In the genomic region with DNA sequence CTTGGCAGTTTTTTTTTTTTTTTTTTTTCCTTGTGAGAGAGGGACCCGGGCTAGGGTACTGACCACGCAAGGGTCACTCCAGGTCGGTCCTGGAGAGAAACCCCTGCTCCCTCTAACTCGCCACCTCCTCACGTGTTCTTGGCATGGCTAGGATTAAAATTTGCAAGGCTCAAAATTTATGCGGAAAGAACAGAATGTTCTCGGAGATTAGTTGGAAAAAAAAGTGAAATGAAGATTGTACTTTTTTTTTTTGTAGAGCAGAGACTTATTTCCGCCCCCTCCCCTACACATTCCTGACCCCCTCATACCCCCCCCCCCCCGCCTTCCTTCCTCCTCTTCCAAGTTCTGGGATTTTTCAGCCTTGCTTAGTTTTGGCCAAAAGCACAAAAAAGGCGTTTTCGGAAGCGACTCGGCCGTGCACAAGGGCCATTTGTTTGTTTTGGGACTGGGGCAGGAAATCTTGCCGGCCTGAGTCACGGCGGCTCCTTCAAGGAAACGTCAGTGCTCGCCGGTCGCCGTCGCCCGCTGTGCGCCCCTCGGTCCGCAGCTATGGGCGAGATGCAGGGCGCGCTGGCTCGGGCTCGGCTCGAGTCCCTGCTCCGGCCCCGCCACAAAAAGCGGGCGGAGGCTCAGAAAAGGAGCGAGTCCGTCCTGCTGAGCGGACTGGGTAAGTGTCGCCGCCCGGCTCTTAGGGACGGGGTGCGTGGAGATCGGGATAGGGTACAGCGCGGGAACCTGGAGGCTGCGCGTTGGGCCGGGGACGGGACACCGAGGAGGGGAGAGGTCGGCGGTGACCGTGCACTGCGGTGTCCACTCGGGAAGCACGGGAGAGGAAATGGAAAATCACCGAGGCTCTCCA, we compare ENCODE assay signal across 8 mouse cellular contexts.
DNase-seq lines count a peak whose midpoint lies in the region; ATAC-seq and TF ChIP-seq lines count a peak whose summit lies in the region.

No protein-coding gene starts in this region.

- TF ChIP-seq POLR2A in spleen, adult 2 months (IDR thresholded peaks at IDR 0.05; ENCODE audit: low read depth, low read length), result no peak

- H3K27me3 ChIP-seq in spleen, adult 2 months (ENCODE audit: control insufficient read depth, insufficient read depth, low read length), result no peaks in the 10 kb centered on the region
- peaks cover 10% of the 10 kb centered on the region for H3K27me3 ChIP-seq in hindbrain, embryonic 15.5 days
- no peaks in the 10 kb centered on the region for H3K27me3 ChIP-seq in limb, embryonic 15.5 days
- peaks cover 18% of the 10 kb centered on the region for H3K27me3 ChIP-seq in midbrain, embryonic 12.5 days

- peaks cover 22% of the 10 kb centered on the region for H3K36me3 ChIP-seq in spleen, adult 2 months (ENCODE audit: control insufficient read depth, insufficient read depth, low read length)
- peaks cover 21% of the 10 kb centered on the region; the same call in 1 of the 2 replicates for H3K36me3 ChIP-seq in hindbrain, embryonic 15.5 days
- peaks cover 21% of the 10 kb centered on the region for H3K36me3 ChIP-seq in limb, embryonic 15.5 days
- 0 out of 2 replicates have a peak, but pooled peaks cover 5% of the 10 kb centered on the region for H3K36me3 ChIP-seq in midbrain, embryonic 12.5 days

- peak in 1 of 2 experiments; percentile 61 for DNase-seq in spleen, adult 2 months (ENCODE audit: low read depth in 1 of 2, low spot score in 2 of 2)
- no peak for DNase-seq in spleen, adult 12 weeks (ENCODE audit: low spot score)
- peak; percentile 47 for DNase-seq in cerebellum, adult 9-10 months
- peak; percentile 87 for DNase-seq in gastrocnemius, adult 2 months
- DNase-seq in thymus, postnatal 14 days, result peak; percentile 60

- H3K9ac ChIP-seq in hindbrain, embryonic 15.5 days, result peak overlapping the region; percentile 54
- peak overlapping the region; percentile 88 for H3K9ac ChIP-seq in limb, embryonic 15.5 days
- peak overlapping the region; percentile 64 for H3K9ac ChIP-seq in midbrain, embryonic 12.5 days (replicated peaks)

- H3K9me3 ChIP-seq in hindbrain, embryonic 15.5 days, result no peaks in the 10 kb centered on the region
- H3K9me3 ChIP-seq in limb, embryonic 15.5 days, result no peaks in the 10 kb centered on the region
- H3K9me3 ChIP-seq in midbrain, embryonic 12.5 days, result no peaks in the 10 kb centered on the region

- peaks cover 8% of the 10 kb centered on the region; the same call in 1 of the 2 replicates for H3K4me1 ChIP-seq in spleen, adult 2 months (ENCODE audit: control insufficient read depth, insufficient read depth, insufficient read length)
- peaks cover 31% of the 10 kb centered on the region for H3K4me1 ChIP-seq in hindbrain, embryonic 15.5 days (replicated peaks)
- peaks cover 40% of the 10 kb centered on the region for H3K4me1 ChIP-seq in limb, embryonic 15.5 days
- H3K4me1 ChIP-seq in midbrain, embryonic 12.5 days, result peaks cover 17% of the 10 kb centered on the region

- WGBS in spleen, adult 2 months, result under 1% methylated on average over 60 of the region's 60 CpGs
- WGBS in hindbrain, embryonic 15.5 days, result under 1% methylated on average over 59 of the region's 60 CpGs
- under 1% methylated on average over 58 of the region's 60 CpGs for WGBS in limb, embryonic 15.5 days
- WGBS in midbrain, embryonic 12.5 days, result under 1% methylated on average over 60 of the region's 60 CpGs

- H3K27ac ChIP-seq in spleen, adult 2 months (ENCODE audit: insufficient read depth, low read length), result peak overlapping the region; percentile 87
- H3K27ac ChIP-seq in gastrocnemius, adult 2 months, result peak overlapping the region; percentile 99
- peak overlapping the region; percentile 77 for H3K27ac ChIP-seq in hindbrain, embryonic 15.5 days (replicated peaks)
- peak overlapping the region; percentile 97 for H3K27ac ChIP-seq in limb, embryonic 15.5 days
- H3K27ac ChIP-seq in midbrain, embryonic 12.5 days (replicated peaks), result peak overlapping the region; percentile 68

- H3K4me2 ChIP-seq in hindbrain, embryonic 15.5 days, result peak overlapping the region; percentile 91
- peak overlapping the region; percentile 81 for H3K4me2 ChIP-seq in limb, embryonic 15.5 days
- peak overlapping the region; percentile 87 for H3K4me2 ChIP-seq in midbrain, embryonic 12.5 days (replicated peaks)

- ATAC-seq in hindbrain, embryonic 15.5 days (ENCODE audit: low FRiP score, low read depth), result peak; percentile 73; the same call in 1 of the 2 replicates
- peak; percentile 56 for ATAC-seq in limb, embryonic 15.5 days (ENCODE audit: insufficient number of reproducible peaks, low FRiP score, low TSS enrichment, low read depth)
- peak; percentile 81 for ATAC-seq in midbrain, embryonic 12.5 days (ENCODE audit: low FRiP score, low read depth)

- intact Hi-C loops in gastrocnemius, adult 2 months (cut with DNase I), result loop anchor here (1.0 to 5.0 kb wide), 6 partner anchors 41 to 393 kb away; no protein-coding TSS in a partner anchor

- TF ChIP-seq CTCF in spleen, adult 2 months (IDR thresholded peaks at IDR 0.05; ENCODE audit: extremely low read depth, insufficient read depth, insufficient read length, insufficient replicate concordance), result no peak
- no peak for TF ChIP-seq CTCF in gastrocnemius, adult 2 months (IDR thresholded peaks at IDR 0.05)

- peak overlapping the region; percentile 80 for H3K4me3 ChIP-seq in spleen, adult 2 months (ENCODE audit: extremely low read depth, insufficient read depth, insufficient read length)
- H3K4me3 ChIP-seq in gastrocnemius, adult 2 months, result peak overlapping the region; percentile 84
- H3K4me3 ChIP-seq in hindbrain, embryonic 15.5 days, result peak overlapping the region; percentile 55
- peak overlapping the region; percentile 73 for H3K4me3 ChIP-seq in limb, embryonic 15.5 days
- H3K4me3 ChIP-seq in midbrain, embryonic 12.5 days, result peak overlapping the region; percentile 61
